Mouse (Mus musculus): ENCODE data around the gene Fbxo42. TPM values are rescaled to one million over a fixed set of nuclear protein-coding genes. Genes with fewer than 3 reads are reported as not detected.
"Not testable (repeated sequence)": the region's sequence is repeated elsewhere in the genome, so short reads cannot be mapped to it uniquely, and the experiment has no call there.

Fbxo42 gene
- polyA plus RNA-seq, 2 experiments = 23.1 to 29.7 TPM

DNA sequence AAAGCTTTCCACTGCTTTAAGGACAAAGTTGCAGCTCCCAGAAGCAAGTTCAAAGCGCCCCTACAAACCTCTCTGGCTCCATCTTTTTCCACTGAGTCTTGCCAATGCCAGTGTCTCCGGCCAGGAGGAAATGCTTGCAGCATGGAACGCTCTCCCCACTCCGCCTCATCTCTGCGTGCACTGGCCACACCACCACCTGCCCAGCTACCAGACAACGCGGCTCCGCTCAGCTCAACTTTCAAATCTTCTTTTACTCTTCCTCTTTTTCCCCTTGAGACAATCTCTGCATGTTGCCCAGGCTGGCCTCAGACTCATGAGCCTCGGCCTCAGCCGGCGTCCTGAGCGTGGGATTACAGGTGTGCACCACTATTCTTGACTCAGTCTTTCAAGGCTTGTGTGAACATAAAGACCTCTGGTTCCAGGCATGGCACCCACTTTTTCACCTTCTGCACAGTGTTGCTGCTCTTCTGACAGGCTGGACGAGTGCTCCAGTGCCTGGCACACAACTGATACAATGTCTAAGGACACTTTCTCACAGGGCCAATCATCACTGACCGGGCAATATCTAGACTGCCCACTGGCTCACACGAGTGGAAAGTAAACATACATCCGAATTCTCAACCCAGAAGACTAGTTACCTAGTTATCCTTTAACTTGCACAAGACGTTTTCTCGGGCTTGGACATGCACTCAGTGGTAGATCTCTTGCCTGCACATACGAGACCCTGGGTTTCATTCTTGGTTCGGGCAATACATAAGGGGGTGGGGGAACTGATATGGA lies 12.8 kb upstream of the Fbxo42 start:
- peaks cover 49% of the 10 kb centered on the region for H3K4me1 ChIP-seq (ENCODE audit: control insufficient read depth, insufficient read depth, low read length)
- no peak overlapping the region for H3K4me2 ChIP-seq (replicated peaks; ENCODE audit: low read depth, low read length, severe bottlenecking)
- WGBS = 82% methylated on average over 20 of the region's 20 CpGs
- ATAC-seq (ENCODE audit: low FRiP score, low read depth) = no peak
- H3K9ac ChIP-seq (ENCODE audit: low read depth, low read length, severe bottlenecking) = no peak overlapping the region
- H3K27me3 ChIP-seq (ENCODE audit: control insufficient read depth, insufficient read depth, low read length) = no peaks in the 10 kb centered on the region
- H3K4me3 ChIP-seq (replicated peaks; ENCODE audit: low read length) = no peak overlapping the region
- DNase-seq (ENCODE audit: low spot score) = no peak
- peak overlapping the region; percentile 63 for H3K27ac ChIP-seq (replicated peaks; ENCODE audit: low read depth, low read length)
- peaks cover 8% of the 10 kb centered on the region; the same call in 1 of the 2 replicates for H3K36me3 ChIP-seq (ENCODE audit: control insufficient read depth, insufficient read depth, low read length)
- H3K9me3 ChIP-seq (ENCODE audit: control insufficient read depth, low read length) = no peaks in the 10 kb centered on the region
- no peak for TF ChIP-seq POLR2A (IDR thresholded peaks at IDR 0.05; ENCODE audit: borderline replicate concordance, extremely low read depth, insufficient read depth, insufficient read length)

GRCm38 (mm10) chr4:141136126-141136525 lies 11.6 kb upstream of the Fbxo42 start:
- no peak for DNase-seq (ENCODE audit: low spot score)
- no peak overlapping the region for H3K4me3 ChIP-seq (replicated peaks; ENCODE audit: low read length)
- ATAC-seq (ENCODE audit: low FRiP score, low read depth) = no peak
- no peak overlapping the region for H3K4me2 ChIP-seq (replicated peaks; ENCODE audit: low read depth, low read length, severe bottlenecking)
- 83% methylated on average over 7 of the region's 7 CpGs for WGBS
- no peaks in the 10 kb centered on the region for H3K9me3 ChIP-seq (ENCODE audit: control insufficient read depth, low read length)
- no peaks in the 10 kb centered on the region for H3K27me3 ChIP-seq (ENCODE audit: control insufficient read depth, insufficient read depth, low read length)
- TF ChIP-seq POLR2A (IDR thresholded peaks at IDR 0.05; ENCODE audit: borderline replicate concordance, extremely low read depth, insufficient read depth, insufficient read length) = no peak
- H3K9ac ChIP-seq (ENCODE audit: low read depth, low read length, severe bottlenecking) = no peak overlapping the region
- peaks cover 8% of the 10 kb centered on the region; the same call in 1 of the 2 replicates for H3K36me3 ChIP-seq (ENCODE audit: control insufficient read depth, insufficient read depth, low read length)
- peaks cover 43% of the 10 kb centered on the region for H3K4me1 ChIP-seq (ENCODE audit: control insufficient read depth, insufficient read depth, low read length)
- H3K27ac ChIP-seq (replicated peaks; ENCODE audit: low read depth, low read length) = no peak overlapping the region

DNA sequence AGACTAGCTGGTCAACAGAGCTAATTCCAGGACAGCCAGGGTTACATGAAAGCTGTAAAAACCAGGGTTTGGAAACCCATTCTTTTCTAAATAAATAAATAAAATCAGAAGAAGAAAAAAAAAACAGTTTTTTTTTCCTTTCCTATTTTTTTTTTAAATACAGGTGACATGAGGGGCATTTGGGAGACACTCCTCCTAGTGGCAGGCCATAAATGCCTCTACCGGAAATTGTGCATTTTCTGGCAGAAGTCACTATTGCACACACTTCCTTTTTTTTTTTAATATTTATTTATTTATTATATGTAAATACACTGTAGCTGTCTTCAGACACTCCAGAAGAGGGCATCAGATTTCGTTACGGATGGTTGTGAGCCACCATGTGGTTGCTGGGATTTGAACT lies 10.0 kb upstream of the Fbxo42 start:
- not testable (repeated sequence) for H3K36me3 ChIP-seq (ENCODE audit: control insufficient read depth, insufficient read depth, low read length); DNase-seq (ENCODE audit: low spot score); H3K27me3 ChIP-seq (ENCODE audit: control insufficient read depth, insufficient read depth, low read length); ATAC-seq (ENCODE audit: low FRiP score, low read depth); H3K9ac ChIP-seq (ENCODE audit: low read depth, low read length, severe bottlenecking); H3K27ac ChIP-seq (replicated peaks; ENCODE audit: low read depth, low read length); H3K9me3 ChIP-seq (ENCODE audit: control insufficient read depth, low read length)
- Histone ChIP-seq H3K4me1 (ENCODE audit: control insufficient read depth, insufficient read depth, low read length) (peaks cover 27% of the 10 kb centered on the region), H3K4me3 (replicated peaks; ENCODE audit: low read length) (0 out of 2 replicates have a peak overlapping the region, but pooled peaks have one; percentile 64), H3K4me2 (replicated peaks; ENCODE audit: low read depth, low read length, severe bottlenecking) (peak overlapping the region; percentile 70; the same call in 1 of the 2 replicates)
- WGBS = 79% methylated on average over 2 of the region's 3 CpGs

DNA sequence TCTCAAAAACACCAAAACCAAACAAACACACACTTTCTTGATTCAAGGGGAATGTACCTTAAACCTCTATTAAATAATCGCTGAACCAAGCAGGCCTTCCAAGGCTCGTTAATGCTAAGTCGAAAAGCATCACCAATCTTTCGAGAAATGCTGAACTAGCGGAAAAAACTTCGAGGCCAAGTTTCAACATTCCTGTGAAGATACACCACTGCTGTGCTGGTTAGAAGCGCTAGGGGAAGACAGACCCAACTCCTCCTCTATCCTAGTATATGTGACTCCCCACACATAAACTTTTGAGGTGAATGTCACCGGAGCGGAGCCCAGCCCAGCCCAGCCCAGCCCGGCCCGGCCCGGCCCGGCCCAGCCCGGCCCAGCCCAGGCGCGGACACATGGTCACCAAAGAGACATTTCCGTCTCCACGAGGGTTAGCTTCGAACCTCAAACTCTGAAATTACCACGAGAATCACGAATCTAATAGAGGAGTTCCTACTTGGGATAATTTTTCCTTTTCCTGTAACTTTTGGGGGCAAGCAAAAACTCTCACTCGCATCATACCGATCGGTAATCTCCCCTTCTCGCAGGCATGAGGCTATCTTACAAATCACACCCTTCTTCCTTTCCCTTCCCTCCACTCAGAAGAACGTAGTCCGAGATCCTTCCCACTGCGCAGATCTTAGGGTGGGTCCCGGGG lies 9.1 kb upstream of the Fbxo42 start:
- Histone ChIP-seq H3K36me3 (ENCODE audit: control insufficient read depth, insufficient read depth, low read length) (peaks cover 8% of the 10 kb centered on the region; the same call in 1 of the 2 replicates), H3K9me3 (ENCODE audit: control insufficient read depth, low read length) (no peaks in the 10 kb centered on the region), H3K4me3 (replicated peaks; ENCODE audit: low read length) (peak overlapping the region; percentile 64), H3K9ac (ENCODE audit: low read depth, low read length, severe bottlenecking) (peak overlapping the region; percentile 77), H3K4me2 (replicated peaks; ENCODE audit: low read depth, low read length, severe bottlenecking) (peak overlapping the region; percentile 70), H3K27me3 (ENCODE audit: control insufficient read depth, insufficient read depth, low read length) (no peaks in the 10 kb centered on the region), H3K27ac (replicated peaks; ENCODE audit: low read depth, low read length) (peak overlapping the region; percentile 90), H3K4me1 (ENCODE audit: control insufficient read depth, insufficient read depth, low read length) (peaks cover 25% of the 10 kb centered on the region)
- ATAC-seq (ENCODE audit: low FRiP score, low read depth) (no peak), DNase-seq (ENCODE audit: low spot score) (peak; percentile 69)
- WGBS = 2% methylated on average over 29 of the region's 29 CpGs
- no peak for TF ChIP-seq POLR2A (IDR thresholded peaks at IDR 0.05; ENCODE audit: borderline replicate concordance, extremely low read depth, insufficient read depth, insufficient read length)

DNA sequence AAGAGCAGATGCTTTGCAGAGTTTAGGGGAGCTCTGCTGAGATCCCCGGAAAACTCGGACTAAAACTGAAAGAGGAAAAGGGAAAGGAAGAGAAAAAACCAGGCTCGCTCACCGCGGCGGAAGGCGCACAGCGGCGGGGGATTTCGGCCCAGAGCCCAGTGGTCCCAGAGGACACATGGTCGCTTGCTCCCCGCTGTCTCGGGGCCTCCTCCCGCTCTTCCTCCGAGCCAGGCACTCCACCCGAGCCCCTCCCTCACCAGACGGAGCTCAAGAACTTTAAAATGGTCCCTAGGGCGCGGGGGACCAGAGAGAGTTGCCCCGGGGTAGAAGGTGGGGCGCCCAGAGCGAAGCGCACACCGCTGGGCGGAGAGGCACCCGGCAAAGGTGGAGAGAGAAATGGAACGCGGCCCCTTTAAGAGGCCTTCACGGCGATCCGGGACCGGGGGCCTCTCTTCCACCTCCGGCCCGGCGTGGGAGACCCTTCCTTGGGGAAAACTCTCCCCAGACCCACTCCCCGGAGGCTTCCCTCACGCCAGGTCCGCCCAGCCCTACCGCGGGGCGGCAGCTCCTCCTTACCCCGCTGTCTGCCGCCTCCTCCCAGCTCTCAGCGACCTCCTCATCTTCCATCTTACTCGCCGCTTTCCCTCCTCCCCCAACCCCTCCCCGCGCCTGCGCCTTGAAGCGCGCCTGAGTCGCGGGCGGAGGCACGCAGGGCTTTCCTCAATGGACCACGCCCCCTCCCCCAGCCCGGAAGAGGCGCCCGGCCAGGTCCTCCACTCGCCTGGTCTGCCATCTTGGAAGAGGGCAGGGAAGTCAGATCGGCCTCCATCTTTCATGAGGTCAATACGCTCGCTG lies 8.4 kb upstream of the Fbxo42 start, which contains the start of gene Szrd1:
Gene Szrd1, minus strand, starts transcription at position 660 of the 855 bp plus-strand sequence.
- Histone ChIP-seq H3K4me1 (ENCODE audit: control insufficient read depth, insufficient read depth, low read length) (peaks cover 20% of the 10 kb centered on the region), H3K4me2 (replicated peaks; ENCODE audit: low read depth, low read length, severe bottlenecking) (peak within 1 kb of the TSS; percentile 70), H3K9me3 (ENCODE audit: control insufficient read depth, low read length) (no peaks in the 10 kb centered on the region), H3K4me3 (replicated peaks; ENCODE audit: low read length) (peak within 1 kb of the TSS; percentile 64), H3K27ac (replicated peaks; ENCODE audit: low read depth, low read length) (peak within 1 kb of the TSS; percentile 90), H3K36me3 (ENCODE audit: control insufficient read depth, insufficient read depth, low read length) (0 out of 2 replicates have a peak, but pooled peaks cover 5% of the 10 kb centered on the region), H3K9ac (ENCODE audit: low read depth, low read length, severe bottlenecking) (peak within 1 kb of the TSS; percentile 77), H3K27me3 (ENCODE audit: control insufficient read depth, insufficient read depth, low read length) (no peaks in the 10 kb centered on the region)
- WGBS = under 1% methylated on average over 49 of the region's 63 CpGs
- peak; percentile 94 for ATAC-seq (ENCODE audit: low FRiP score, low read depth)
- TF ChIP-seq POLR2A (IDR thresholded peaks at IDR 0.05; ENCODE audit: borderline replicate concordance, extremely low read depth, insufficient read depth, insufficient read length) = peak; percentile 57; the same call in 1 of the 2 replicates
- DNase-seq (ENCODE audit: low spot score) = peak; percentile 98

DNA sequence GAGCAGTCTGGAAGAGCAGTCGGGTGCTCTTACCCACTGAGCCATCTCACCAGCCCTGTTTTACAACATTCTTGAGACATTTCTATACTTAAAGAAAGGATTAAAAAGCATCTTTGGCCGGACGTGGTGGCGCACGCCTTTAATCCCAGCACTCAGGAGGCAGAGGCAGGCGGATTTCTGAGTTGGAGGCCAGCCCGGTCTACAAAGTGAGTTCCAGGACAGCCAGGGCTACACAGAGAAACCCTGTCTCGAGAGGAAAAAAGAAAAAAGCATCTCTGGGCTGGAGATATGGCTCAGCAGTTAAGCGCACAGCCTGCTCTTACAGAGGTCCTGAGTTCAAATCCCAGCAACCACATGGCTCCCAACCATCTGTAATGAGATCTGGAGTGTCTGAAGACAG lies 7.4 kb upstream of the Fbxo42 start:
- H3K4me1 ChIP-seq (ENCODE audit: control insufficient read depth, insufficient read depth, low read length) = peaks cover 10% of the 10 kb centered on the region
- H3K4me2 ChIP-seq (replicated peaks; ENCODE audit: low read depth, low read length, severe bottlenecking); H3K4me3 ChIP-seq (replicated peaks; ENCODE audit: low read length); DNase-seq (ENCODE audit: low spot score); H3K27ac ChIP-seq (replicated peaks; ENCODE audit: low read depth, low read length); H3K27me3 ChIP-seq (ENCODE audit: control insufficient read depth, insufficient read depth, low read length); H3K36me3 ChIP-seq (ENCODE audit: control insufficient read depth, insufficient read depth, low read length); H3K9ac ChIP-seq (ENCODE audit: low read depth, low read length, severe bottlenecking); ATAC-seq (ENCODE audit: low FRiP score, low read depth); H3K9me3 ChIP-seq (ENCODE audit: control insufficient read depth, low read length): not testable (repeated sequence)
- 89% methylated on average over 9 of the region's 9 CpGs for WGBS
